Mouse (Mus musculus): ENCODE results near the gene Ptger3. TPM values are rescaled to one million over a fixed set of nuclear protein-coding genes. Genes with fewer than 3 reads are reported as not detected.
A peak's percentile ranks its signal among the peaks of the same experiment; 100 is the strongest.

Ptger3 gene
- total RNA-seq, 1 experiment from 2014 or later: 39.9 TPM

DNA sequence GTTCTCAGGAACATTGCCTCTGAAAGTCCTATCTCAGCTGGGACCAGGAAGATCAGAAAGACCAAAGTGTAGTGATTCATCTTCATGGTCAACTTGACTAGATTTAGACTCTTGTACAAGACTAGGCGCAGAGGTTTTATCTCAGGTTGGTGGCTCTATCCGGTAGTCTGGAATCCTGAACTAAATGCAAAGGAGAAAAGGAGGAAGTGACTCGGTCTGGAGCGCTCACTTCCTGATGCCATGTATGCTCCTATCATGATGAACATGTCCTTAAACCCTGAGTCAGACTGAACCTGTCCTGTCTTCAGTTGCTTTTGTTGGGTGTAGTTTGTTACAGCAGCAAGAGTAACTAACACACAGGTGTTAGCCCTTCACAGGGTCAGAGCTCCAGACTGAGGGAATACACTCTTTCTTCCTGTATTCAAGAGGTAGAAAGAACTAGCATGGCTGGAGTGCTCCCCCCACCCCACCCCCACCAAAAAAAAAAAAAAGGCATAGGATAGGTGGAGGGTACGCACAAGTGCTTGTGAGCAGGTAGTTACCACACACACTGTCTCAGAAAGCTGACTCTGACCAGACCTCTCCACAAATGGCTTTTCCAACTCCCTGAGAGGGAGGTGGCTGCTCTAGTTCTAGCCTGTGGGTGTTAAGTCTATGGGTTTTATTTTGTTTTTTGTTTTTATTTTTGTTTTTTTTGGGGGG is 11.9 kb downstream of the Ptger3 start:
- ATAC-seq (replicated peaks in 1 of 2; ENCODE audit: insufficient read depth in 1 of 2, low FRiP score in 2 of 2, low TSS enrichment in 1 of 2, low read depth in 1 of 2, poor library complexity in 2 of 2, severe bottlenecking in 2 of 2): no peak

DNA sequence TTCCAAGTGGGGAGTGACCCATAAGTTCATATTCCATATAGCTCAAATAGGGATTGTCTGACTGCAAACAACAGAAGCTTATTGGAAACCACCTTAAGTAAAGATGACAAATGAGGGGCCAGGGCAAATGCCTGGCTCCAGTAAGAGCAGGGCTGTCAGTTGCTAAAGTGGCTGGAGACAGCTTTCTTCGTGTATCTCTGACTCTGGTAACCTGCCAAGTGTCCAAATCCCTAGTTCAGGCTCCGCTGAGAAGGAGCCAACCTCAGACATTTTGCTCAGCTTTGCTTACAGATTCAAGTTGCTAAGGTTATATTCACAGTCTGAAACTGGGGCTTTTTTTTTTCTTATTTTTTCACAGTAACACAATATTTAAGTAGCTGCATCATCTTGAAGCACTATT is 12.7 kb downstream of the Ptger3 start:
- no peak for ATAC-seq (replicated peaks in 1 of 2; ENCODE audit: insufficient read depth in 1 of 2, low FRiP score in 2 of 2, low TSS enrichment in 1 of 2, low read depth in 1 of 2, poor library complexity in 2 of 2, severe bottlenecking in 2 of 2)

DNA sequence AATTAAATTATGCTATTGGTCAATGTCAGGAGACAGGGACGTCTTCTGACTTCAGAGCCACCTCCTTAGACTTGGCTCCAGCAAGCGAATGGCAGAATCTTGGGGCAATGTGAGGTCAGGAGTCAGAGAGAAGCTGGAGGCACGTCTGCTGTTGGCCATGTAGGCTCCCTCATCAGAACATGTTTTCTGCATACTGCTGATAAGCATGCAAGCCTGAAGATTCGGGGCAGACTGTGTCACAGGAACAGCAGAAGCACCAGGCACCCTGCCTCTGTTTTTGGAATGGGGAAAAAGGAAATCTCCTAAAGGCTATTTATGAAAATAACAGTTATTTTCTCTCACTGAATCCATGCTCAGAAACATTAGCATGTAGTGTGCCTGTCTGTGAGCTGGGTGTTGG is 13.6 kb downstream of the Ptger3 start:
- ATAC-seq (replicated peaks in 1 of 2; ENCODE audit: insufficient read depth in 1 of 2, low FRiP score in 2 of 2, low TSS enrichment in 1 of 2, low read depth in 1 of 2, poor library complexity in 2 of 2, severe bottlenecking in 2 of 2): no peak

DNA sequence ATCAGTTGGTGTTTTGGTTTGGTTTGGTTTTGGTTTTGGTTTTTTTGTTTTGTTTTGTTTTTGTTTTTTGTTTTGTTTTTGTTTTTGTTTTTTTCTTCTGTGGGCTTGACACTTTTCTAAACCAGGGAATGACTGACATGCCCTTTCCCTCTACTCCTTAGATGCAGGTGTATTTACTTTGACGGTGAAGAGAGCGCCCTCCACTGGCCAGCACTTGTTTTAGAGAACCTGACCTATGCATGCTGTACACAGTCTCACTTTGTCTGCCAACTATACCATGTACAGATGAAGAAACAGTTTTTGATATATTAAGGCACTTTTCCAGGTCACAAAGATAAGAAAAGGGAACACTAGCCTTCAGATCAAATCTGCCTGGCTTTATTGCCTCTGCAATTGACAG is 15.1 kb downstream of the Ptger3 start:
- ATAC-seq (replicated peaks in 1 of 2; ENCODE audit: insufficient read depth in 1 of 2, low FRiP score in 2 of 2, low TSS enrichment in 1 of 2, low read depth in 1 of 2, poor library complexity in 2 of 2, severe bottlenecking in 2 of 2): no peak

DNA sequence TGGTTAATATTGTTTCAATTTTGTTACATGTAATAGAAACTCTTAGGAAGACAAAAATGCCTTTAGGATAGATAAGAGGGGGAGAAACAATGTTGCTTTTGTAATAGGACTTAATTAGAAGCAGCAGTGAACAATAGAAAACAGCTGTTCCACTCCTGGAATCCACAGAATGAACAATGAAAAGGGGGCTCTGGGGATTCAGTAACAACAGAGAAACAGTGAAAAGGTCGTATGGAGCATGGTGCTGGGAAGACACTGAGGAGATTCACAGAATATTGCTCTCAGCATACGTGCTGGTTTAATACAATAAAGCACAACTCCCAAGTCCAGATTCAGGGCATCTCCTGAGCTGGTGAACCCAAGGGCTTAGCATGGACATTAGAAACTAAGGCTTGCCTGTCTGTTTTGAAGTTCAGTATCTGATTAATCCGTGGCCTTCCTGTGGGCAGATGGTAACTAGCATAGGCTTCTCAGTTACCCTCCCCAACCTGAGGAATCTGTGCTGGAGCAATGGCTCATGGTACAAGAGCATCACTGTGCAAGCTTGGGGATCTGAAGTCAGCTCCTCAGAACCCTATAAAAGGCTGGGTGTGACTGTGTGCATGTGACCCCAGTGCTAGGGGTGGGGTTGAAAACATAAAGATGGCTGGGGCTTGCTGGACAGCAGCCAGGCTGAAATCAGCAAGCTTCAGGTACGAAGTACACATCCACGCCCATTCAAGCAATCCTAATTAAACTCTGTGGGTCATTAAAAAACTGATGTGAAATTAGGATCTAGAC is 16.1 kb downstream of the Ptger3 start:
- ATAC-seq (replicated peaks in 1 of 2; ENCODE audit: insufficient read depth in 1 of 2, low FRiP score in 2 of 2, low TSS enrichment in 1 of 2, low read depth in 1 of 2, poor library complexity in 2 of 2, severe bottlenecking in 2 of 2): no peak

DNA sequence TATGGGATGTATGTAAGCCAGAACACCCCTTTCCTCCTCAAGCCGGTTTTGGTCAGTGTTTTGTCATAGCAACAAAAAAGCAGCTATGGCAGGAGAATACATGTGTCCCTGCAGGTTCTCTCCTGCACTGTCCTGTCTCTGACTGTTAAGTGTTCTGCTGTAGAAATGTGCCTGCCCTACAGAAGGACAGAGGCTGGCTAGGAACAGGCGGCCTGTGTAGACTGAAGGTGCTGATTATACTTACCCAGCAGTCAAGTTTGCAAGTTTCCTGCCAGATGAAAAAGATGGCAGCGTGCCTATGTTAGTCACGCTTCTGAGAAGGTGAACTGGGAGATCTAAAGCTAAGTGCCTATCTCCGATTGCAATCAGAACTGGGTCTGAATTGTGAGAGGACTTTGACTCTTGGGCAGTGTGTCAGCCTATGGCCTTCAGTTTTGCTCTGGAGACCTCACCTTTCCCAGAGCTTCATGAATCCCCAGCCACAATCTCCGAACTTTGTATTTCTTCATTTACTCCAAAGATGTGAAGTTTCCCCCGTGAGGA is 31.2 kb downstream of the Ptger3 start:
- peak in 1 of 2 experiments; percentile 36; a peak in 2 of 4 replicates for ATAC-seq (replicated peaks in 1 of 2; ENCODE audit: insufficient read depth in 1 of 2, low FRiP score in 2 of 2, low TSS enrichment in 1 of 2, low read depth in 1 of 2, poor library complexity in 2 of 2, severe bottlenecking in 2 of 2)

DNA sequence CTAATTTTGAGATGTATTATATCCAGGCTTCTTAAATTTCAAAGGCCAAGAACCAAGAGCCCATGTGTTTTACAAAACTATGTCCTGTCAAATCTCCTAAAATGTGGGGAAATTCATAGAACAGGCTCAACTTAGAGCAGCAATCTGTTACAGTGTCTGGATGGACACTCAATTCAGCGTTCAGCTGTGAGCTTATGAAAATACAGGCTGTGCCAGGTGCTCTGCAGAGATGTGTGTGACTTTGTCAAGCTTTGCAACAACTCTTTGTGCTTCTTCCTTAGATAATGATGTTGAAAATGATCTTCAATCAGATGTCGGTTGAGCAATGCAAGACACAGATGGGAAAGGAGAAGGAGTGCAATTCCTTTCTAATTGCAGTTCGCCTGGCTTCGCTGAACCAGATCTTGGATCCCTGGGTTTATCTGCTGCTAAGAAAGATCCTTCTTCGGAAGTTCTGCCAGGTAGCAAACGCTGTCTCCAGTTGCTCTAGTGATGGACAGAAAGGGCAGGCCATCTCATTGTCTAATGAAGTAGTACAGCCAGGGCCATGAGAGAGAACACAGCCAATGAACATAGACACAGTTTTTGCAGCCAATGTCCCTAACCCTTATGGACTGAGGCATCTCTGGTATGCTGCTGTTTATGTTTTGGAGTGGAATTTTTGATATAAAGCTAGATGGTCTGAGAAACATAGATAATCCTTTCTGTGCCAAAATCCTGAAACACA is 38.2 kb downstream of the Ptger3 start:
- ATAC-seq (replicated peaks in 1 of 2; ENCODE audit: insufficient read depth in 1 of 2, low FRiP score in 2 of 2, low TSS enrichment in 1 of 2, low read depth in 1 of 2, poor library complexity in 2 of 2, severe bottlenecking in 2 of 2): no peak

DNA sequence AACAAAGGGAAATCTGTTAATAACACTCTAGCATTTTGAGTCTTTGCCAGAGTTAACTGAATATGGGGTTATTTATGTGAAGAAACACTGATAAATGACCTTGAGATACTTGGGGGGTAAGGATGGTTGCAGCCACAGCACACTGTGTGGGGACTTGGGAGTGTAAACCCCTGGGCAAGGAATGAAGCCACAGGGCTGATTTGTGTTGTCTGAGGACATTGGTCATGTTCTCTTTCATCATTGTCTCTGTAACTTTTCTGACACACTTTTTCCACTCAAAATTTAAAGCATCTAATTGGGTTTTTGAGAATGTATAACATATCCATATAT is 38.7 kb downstream of the Ptger3 start:
- ATAC-seq (replicated peaks in 1 of 2; ENCODE audit: insufficient read depth in 1 of 2, low FRiP score in 2 of 2, low TSS enrichment in 1 of 2, low read depth in 1 of 2, poor library complexity in 2 of 2, severe bottlenecking in 2 of 2): no peak

DNA sequence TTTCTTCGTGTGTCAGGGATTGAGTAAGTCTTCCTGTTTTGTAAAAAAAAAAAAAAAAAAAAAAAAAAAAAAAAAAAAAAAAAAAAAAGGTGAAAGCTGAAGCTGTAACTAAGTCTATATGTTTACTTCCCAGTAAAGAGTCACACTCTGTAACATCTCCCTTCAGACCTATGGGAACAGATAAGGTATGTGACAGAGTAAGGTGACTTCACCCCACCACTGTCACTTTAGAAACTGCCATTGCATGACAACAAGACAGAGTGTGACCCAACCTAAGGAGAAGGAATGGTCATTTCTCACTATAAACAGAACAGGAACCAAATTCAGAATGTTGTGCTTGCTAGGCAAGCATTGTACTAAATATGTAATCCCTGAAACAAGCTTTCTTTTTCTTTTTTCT is 46.9 kb downstream of the Ptger3 start:
- no peak for ATAC-seq (replicated peaks in 1 of 2; ENCODE audit: insufficient read depth in 1 of 2, low FRiP score in 2 of 2, low TSS enrichment in 1 of 2, low read depth in 1 of 2, poor library complexity in 2 of 2, severe bottlenecking in 2 of 2)

DNA sequence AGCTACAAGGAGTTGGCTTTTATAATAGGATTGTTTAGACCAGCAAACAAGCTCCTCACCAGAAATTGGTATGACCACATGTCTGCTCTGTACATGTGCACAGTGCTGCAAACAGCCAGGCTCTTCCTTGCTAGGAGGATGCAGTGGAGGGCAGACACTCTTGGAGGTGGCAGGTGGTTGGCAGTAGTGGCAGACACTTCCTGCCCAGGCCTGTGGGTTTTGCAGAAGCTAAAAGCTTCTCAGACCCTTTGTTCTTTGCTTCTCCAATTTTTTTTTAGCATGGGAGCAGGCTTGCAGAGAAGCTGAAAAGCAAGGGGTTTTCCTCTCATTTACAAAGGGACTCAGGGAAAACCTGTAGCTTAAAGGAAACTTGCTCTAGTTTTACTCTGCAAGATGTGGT is 50.3 kb downstream of the Ptger3 start:
- ATAC-seq (replicated peaks in 1 of 2; ENCODE audit: insufficient read depth in 1 of 2, low FRiP score in 2 of 2, low TSS enrichment in 1 of 2, low read depth in 1 of 2, poor library complexity in 2 of 2, severe bottlenecking in 2 of 2): peak; percentile 98 to 99

DNA sequence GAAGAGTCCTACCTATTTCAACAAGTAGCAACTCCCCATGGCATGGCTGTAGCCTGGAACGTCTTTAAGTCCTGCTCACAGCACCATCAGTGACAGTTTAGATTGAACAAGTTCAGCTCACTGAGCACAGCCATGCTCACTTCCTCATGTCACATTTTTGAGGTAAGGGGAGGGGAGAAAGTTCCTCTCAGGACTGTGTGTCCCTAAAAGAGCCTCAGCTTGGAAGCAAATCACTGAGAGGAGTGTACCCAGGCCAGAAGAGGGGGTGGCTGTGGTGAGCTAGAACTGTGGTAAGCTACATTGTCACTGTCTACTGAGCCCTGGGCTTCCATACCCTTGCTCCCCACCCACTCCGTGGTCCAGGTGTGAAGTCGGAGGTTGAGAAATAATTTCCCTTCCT is 60.7 kb downstream of the Ptger3 start:
- peak; percentile 86 to 89 for ATAC-seq (replicated peaks in 1 of 2; ENCODE audit: insufficient read depth in 1 of 2, low FRiP score in 2 of 2, low TSS enrichment in 1 of 2, low read depth in 1 of 2, poor library complexity in 2 of 2, severe bottlenecking in 2 of 2)

DNA sequence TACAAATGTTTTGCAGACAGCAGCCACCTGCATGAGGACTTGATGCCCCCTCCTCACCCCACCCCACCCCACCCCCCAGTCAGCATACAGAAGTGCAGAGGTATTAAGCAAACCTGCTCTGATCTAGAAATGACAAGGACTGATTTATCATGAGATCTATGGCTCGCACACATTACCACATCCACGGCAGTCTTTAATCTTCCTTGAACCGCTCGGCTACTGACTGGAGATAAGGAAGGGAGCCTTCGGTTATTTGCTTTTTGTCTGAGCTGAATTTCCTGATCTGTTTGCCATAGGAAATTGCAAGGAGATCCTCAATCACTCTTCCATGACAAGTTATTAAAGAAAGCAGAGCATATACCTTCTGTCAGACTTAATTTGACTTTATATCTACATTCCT is 64.0 kb downstream of the Ptger3 start:
- no peak for ATAC-seq (replicated peaks in 1 of 2; ENCODE audit: insufficient read depth in 1 of 2, low FRiP score in 2 of 2, low TSS enrichment in 1 of 2, low read depth in 1 of 2, poor library complexity in 2 of 2, severe bottlenecking in 2 of 2)

DNA sequence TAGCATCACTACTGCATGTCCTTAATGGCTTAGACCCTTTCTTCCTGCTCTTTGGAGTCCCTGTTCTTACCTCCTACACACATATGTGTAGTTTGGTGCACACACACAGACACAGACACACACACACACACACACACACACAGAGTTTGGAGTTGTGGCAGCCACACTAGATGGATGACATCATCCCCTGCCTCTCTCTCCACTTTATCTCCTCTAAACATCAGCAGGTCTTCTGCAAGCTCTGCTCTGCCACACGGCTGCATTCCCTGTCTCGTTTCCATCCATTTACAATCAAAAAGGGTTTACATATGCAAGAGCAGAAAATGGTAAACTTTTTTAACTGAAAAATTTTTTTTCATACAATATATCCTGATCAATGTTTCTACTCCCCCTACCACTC is 64.7 kb downstream of the Ptger3 start:
- ATAC-seq (replicated peaks in 1 of 2; ENCODE audit: insufficient read depth in 1 of 2, low FRiP score in 2 of 2, low TSS enrichment in 1 of 2, low read depth in 1 of 2, poor library complexity in 2 of 2, severe bottlenecking in 2 of 2): no peak

DNA sequence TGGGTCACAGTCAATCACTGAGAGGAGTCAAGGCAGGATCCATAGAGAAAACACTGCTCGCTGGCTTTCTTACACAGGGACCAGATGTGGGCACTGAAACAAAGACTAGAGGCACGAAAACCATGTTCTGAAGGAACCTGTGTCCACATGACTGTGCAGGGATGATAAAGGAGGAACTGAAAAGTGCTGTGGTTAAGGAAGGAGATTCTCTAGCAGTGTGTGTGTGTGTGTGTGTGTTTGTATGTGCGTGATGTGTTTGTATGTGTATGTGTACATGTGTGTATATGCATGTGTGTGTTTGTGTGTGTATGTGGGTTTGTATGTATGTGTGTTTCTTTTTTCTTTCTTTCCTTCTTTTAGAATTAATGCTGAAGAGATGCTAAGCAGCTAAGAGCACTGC is 67.7 kb downstream of the Ptger3 start:
- peak; percentile 60; a peak in 3 of 4 replicates for ATAC-seq (replicated peaks in 1 of 2; ENCODE audit: insufficient read depth in 1 of 2, low FRiP score in 2 of 2, low TSS enrichment in 1 of 2, low read depth in 1 of 2, poor library complexity in 2 of 2, severe bottlenecking in 2 of 2)

DNA sequence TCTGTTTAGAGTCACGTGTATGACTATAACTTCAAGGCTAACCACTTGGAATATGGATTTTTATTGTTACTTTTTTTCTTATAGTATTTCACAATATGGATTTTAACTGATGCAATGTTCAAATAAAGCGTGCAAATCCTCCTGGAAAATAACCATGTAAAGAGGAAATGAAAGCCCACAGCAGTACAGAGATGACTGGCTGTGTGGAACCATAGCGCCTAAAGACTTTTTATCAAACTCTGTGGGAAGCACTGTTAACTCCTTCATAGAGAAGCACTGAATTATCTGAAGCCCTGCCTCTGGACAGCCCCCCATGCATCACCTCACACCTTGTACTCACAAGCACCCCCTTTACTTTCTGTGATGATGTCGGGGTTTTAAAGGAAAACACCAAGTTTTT is 69.0 kb downstream of the Ptger3 start:
- ATAC-seq (replicated peaks in 1 of 2; ENCODE audit: insufficient read depth in 1 of 2, low FRiP score in 2 of 2, low TSS enrichment in 1 of 2, low read depth in 1 of 2, poor library complexity in 2 of 2, severe bottlenecking in 2 of 2): no peak

DNA sequence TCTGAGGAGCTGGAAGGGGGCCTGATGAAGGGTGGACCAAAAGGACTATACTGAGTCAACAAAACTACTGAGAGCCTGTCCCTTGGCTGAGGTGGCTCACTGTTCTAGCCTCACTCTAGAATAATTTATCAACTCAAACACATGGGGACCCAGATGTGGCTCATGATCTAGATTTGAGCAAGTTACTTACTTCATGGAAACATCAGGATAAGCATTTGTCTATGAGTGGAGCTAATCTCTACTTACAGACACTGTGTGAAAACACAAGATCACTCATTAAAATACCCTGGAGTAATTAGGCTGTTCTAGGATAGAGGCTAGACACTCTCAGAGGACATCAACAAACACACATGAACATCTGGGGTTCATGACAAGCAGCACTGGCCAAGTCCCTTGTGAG is 70.2 kb downstream of the Ptger3 start:
- peak in 1 of 2 experiments; percentile 2; a peak in 2 of 4 replicates for ATAC-seq (replicated peaks in 1 of 2; ENCODE audit: insufficient read depth in 1 of 2, low FRiP score in 2 of 2, low TSS enrichment in 1 of 2, low read depth in 1 of 2, poor library complexity in 2 of 2, severe bottlenecking in 2 of 2)

DNA sequence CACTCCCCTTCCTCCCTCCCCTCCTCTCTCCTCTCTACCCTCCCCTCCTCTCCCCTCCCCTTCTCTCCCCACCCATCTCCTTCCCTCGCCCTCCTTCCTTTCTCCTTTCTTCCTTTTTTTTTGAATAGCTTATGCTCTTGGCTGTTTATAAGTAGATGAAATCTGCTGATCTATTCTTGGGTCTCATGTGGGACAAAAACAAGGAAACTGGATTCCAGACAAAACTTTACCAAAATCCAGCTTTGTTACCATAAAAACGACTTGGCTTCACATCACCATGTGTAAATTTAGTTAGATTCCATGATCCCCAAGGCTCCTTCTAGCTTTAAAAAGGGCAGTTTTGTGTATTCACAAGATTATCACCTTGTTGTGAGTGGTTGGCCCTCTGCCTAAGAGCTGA is 70.6 kb downstream of the Ptger3 start:
- ATAC-seq (replicated peaks in 1 of 2; ENCODE audit: insufficient read depth in 1 of 2, low FRiP score in 2 of 2, low TSS enrichment in 1 of 2, low read depth in 1 of 2, poor library complexity in 2 of 2, severe bottlenecking in 2 of 2): no peak

DNA sequence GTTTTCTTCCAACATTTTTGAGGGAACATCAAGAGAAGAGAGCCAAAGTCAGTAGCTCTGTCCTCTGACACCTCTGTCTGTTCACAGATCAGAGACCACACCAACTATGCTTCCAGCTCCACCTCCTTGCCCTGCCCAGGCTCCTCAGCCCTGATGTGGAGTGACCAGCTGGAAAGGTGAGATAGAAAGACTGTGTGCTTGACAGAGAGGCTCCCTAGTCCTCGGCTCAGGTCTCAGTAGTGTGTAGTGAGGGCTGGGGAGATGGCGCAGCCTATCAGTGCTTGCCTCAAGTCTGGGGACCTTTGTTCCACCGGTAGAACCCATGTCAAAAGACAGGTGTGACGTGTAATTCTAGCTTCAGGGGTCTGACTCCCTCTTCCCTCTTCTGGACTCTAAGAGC is 74.9 kb downstream of the Ptger3 start:
- no peak for ATAC-seq (replicated peaks in 1 of 2; ENCODE audit: insufficient read depth in 1 of 2, low FRiP score in 2 of 2, low TSS enrichment in 1 of 2, low read depth in 1 of 2, poor library complexity in 2 of 2, severe bottlenecking in 2 of 2)
